Mouse (Mus musculus): ENCODE data around the gene Thap7. TPM values are rescaled to one million over a fixed set of nuclear protein-coding genes. Genes with fewer than 3 reads are reported as not detected.

Gene Thap7
- polyA plus RNA-seq, 1 experiment from 2014 or later: 81.0 TPM

DNA sequence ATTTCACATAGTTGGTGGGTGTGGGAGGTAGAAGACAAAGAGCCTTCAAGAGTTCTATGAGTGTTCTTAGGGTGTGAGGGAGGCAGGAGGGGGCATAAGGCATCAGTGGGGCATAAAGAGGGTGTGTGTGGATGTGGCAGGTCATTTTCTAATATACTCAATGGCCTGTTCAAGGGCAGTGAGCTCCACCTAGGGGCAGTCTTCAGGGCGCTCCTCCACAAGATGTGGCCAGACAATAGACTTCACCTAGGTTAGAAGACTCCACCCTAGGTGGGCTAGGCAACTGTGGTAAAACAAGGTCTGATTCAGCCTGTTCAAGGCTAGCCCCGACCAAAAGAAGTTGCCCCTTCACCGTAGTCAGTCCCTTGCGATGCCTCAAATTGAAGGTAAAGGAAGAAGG is 1.3 kb upstream of the Thap7 start:
- DNase-seq (ENCODE audit: low spot score): no peak

DNA sequence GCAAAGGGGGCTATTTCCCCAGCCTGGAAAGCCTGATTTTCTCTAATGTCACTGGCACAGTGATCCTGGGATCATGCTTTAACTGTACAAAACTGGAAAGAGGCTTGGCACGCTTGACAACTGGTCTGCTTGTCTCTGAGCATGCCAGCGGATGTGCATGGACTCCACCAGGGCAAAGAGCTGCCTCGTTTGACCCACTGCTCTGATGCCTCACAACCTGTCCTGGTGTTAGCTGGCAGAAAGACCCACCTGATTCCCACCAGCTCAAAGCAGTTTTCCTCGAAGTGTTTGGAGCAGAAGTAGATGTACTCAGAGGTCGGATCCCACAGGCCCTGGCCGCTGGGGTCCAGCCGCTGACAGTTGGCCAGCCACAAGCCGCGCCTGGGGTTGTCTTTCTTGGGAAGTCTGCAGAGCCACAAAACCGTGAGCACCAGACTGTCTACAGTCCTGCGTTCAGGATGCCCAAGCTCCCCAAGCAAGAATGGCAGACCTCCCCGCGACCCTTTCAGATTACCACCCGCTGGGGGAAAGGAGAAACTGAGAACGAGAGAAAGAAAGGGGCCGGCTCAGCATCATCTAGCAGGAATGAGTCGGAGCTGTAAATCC is 852 bp downstream of the Thap7 start:
- no peak for DNase-seq (ENCODE audit: low spot score)

DNA sequence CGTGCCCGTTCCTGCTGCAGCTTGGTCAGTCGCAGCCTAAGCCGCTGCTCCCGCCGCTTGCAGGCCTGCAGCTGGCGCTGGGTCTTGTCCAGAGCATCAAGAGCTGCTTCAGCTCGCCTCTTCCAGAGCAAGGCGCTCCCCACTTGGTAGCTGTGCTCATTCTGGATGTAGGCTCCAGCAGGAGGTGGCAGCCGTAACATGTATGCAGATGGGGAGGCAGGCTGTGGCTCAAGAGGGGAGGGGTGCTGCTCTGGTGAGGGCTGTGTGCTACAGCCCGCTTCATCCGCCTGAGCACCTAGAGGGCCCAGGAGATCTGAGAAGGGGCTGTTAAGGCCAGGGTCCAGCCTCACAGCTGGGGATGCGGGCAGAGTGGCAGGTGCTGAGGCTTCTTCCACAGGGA is 2.7 kb downstream of the Thap7 start:
- no peak for DNase-seq (ENCODE audit: low spot score)

DNA sequence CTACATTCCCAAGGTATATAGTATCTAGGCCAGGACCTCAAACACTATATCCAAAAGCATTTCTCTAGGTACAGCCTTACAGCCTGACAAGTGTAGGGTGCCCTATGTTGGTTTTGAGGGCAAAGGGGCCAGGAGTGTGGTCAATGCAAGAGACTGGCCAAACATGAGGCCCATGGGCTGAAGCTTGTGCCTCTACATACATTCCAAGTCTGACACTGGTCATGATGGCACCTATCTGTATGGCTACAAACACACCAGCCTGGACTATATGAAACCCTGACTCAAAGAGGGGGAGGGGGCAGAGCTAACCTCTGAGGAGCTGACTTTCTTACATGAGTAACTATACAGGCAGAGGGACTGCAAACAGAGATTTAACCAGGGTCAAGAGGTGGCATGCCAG is 3.3 kb downstream of the Thap7 start:
- no peak for DNase-seq (ENCODE audit: low spot score)

- DNase-seq (ENCODE audit: low spot score): no peak
Observed at GRCm38 (mm10) chr16:17526223-17526622, 4.7 kb downstream of the Thap7 start.

DNA sequence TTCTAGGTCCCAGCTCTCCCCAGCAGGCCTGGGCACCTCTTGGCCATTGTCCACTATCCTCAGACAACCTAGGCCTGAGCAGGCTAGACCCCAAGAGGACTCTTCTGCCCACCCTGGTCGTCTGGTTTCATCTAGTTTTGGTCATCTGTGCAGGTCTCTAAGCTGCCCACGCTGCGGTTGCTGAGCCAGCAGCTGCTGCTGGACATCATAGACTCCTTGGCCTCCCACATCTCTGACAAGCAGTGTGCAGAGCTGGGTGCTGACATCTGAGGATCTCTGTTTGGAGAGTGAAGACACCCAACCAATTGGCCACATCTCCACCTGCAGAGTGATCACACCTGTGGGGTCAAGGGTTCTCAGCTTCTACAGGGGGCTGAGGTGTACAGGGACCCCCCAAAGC is 5.4 kb downstream of the Thap7 start:
- no peak for DNase-seq (ENCODE audit: low spot score)

- no peak for DNase-seq (ENCODE audit: low spot score)
Observed at GRCm38 (mm10) chr16:17524156-17524555, 6.8 kb downstream of the Thap7 start.

GRCm38 (mm10) chr16:17518910-17519309 is 12.0 kb downstream of the Thap7 start:
- no peak for DNase-seq (ENCODE audit: low spot score)

DNA sequence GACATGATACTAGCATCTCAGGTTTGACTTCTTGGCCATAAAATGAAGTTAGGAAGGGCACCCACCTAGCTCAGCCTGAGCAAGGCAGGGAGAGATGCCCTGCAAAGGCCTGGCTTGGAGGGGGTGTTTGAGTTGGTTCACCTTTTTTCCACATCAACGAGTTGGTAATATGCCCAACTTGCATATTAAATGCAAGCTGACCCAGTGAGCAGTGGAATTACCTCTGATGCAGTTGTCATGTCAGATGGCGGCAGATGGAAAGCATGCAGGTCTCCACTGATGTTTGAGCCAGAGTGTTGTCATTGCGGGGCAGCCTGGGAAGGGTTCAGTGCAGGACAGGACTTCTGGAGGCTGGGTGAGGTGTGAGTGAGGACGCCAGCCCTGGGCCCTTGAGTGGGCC is 19.5 kb downstream of the Thap7 start:
- DNase-seq (ENCODE audit: low spot score): no peak

- DNase-seq (ENCODE audit: low spot score): no peak
Observed at GRCm38 (mm10) chr16:17510686-17511085, 20.2 kb downstream of the Thap7 start.

- no peak for DNase-seq (ENCODE audit: low spot score)
Observed at GRCm38 (mm10) chr16:17510143-17510542, 20.8 kb downstream of the Thap7 start.

DNA sequence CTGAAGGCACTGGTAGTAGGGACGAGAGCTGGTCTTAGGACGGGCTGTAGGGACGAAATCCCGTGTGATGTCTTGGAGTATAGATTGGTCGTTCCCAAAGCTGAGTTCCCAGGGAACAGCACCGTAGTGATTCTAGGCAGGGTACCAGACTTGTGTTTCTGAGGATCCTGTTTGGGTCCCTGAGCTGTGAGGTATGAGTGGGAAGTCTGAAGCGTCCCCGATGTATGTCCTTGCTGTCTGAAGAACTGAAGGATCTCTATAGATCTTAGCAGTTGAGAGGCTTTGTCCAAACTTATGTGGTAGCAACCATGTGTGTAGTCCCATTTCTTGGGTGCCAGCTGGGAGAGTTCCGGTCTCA is 21.7 kb downstream of the Thap7 start:
- peak; percentile 6 for DNase-seq (ENCODE audit: low spot score)

DNA sequence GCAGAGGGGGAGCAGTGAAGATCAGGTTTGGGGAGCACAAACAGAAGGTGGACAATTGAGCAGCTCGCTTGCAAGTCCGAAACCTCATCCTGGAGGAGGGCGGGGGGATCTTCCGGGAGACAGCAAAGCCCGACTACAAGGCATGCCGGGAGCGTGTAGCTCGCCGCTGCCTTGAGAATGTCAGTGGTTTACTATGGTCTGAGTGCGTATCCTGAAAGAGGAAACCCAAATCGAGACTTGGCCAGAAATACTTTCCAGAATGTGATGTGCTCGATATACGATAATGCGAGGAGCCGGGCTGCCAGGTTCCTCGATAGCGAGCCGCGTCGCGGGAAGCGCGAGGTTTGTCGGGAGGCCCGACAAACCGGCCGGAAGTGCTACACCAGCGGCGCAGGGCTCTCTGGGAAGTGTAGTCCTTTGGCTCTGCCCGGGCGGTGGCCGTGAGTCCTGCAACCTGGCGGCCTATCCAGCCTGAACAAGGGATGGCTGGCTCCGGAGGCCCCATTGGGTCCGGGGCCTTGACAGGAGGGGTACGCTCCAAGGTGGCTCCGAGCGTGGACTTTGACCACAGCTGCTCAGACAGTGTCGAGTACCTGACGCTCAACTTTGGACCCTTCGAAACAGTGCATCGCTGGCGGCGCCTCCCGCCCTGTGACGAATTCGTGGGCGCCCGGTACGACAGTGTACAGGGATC is 22.2 kb downstream of the Thap7 start, which contains the start of gene Lztr1:
Gene Lztr1 (plus strand): TSS at position 143 of the 694 bp plus-strand sequence.
- DNase-seq (ENCODE audit: low spot score): peak; percentile 89

DNA sequence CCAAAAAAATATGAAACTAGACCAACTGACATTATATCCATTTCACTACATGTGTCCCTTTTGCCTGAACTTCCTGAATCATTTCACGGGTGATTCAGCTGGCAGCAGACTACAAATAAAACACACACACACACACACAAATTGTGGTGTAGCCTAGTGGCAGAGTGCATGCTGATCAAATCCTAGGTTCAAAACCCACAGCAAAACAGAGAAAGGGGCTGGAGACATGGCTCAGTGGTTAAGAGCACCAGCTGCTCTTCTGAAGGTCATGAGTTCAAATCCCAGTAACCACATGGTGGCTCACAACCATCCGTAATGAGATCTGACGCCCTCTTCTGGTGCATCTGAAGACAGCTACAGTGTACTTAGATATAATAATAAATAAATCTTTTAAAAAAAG is 22.9 kb downstream of the Thap7 start:
- DNase-seq (ENCODE audit: low spot score): peak; percentile 17

GRCm38 (mm10) chr16:17507018-17507552 is 23.9 kb downstream of the Thap7 start:
- DNase-seq (ENCODE audit: low spot score): no peak

DNA sequence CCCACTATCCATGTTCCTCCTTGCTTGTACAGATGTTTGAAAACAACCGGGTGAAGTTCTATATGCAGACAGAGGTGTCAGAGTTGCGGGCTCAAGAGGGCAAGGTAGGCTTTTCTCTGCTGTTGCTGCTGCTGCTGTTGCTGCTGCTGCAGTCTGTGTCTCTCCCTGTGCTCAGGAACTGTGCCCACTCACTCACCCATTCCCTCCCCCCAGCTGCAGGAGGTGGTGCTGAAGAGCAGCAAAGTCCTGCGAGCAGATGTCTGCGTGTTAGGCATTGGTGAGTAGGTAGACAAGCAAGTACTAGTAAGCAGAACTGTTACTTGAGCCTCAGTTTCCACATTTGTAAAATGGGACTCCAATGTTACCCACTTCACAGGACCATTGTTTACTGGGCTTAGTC is 28.3 kb downstream of the Thap7 start:
- no peak for DNase-seq (ENCODE audit: low spot score)

- DNase-seq (ENCODE audit: low spot score): no peak
Observed at GRCm38 (mm10) chr16:17499249-17499883, 31.6 kb downstream of the Thap7 start.

DNA sequence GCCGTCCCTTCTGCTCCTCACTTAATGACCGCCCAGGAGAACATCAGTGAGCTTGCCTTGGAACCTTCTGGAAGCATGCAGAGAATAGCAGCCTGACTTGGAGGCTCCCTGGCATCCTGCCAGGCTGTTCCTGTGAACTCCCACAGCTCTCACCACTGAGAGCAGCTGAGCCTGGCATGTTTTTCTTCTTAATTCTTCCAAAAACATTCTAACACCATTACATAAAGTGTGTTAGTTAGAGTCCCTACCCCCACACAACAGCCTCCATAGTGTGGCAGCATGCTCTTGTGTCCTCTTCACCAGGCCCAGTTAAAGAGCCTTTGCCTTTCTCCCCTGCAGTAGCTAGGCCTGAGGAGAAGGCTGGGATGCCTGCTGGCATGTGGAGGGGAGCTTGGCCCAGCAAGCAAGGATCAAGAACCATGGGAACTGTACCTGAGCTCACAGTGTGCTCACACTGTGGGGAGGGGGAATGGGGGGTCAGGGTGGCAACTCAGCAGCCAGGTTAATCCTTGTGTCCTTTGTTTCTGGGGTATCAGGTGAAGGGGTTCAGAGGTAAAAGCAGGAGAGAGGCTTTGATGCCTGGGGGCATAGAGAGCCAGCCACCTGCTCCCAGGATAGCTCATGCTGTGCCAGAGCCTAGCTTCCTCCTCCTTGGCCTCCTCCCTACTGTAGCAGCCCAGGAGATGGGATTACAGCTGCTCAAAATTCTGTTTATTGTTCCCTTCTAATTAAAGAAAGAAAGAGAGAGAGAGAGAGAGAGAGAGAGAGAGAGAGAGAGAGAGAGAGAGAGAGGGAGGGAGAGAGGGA is 34.2 kb downstream of the Thap7 start:
- DNase-seq (ENCODE audit: low spot score): no peak

GRCm38 (mm10) chr16:17491896-17492561 is 38.9 kb downstream of the Thap7 start:
- no peak for DNase-seq (ENCODE audit: low spot score)

GRCm38 (mm10) chr16:17491154-17491553 is 39.8 kb downstream of the Thap7 start:
- DNase-seq (ENCODE audit: low spot score): no peak

- peak; percentile 31 for DNase-seq (ENCODE audit: low spot score)
Observed at GRCm38 (mm10) chr16:17489469-17490111, 41.3 kb downstream of the Thap7 start, which contains the start of gene Aifm3. Gene Aifm3, plus strand, starts transcription at chr16:17489611.
